Mouse (Mus musculus) testis, adult 2 months (tissue): Measurements from ENCODE around the gene Cacna1d. TPM values are rescaled to one million over a fixed set of nuclear protein-coding genes. Genes with fewer than 3 reads are reported as not detected.

ENCODE experiments used
- H3K27ac ChIP-seq: fragments of 200-500 bp; 2 replicates; pipeline ENCODE4 v1.5.1; 2012; ENCODE audit warnings: low read depth, low read length; ENCODE audit not compliant: control insufficient read depth, insufficient read depth
- H3K27me3 ChIP-seq: fragments of 200-500 bp; 2 replicates; pipeline ENCODE4 v1.6.1; 2012; ENCODE audit warnings: mild to moderate bottlenecking, low read length, moderate library complexity; ENCODE audit not compliant: control insufficient read depth, insufficient read depth
- H3K36me3 ChIP-seq: fragments of 200-500 bp; 2 replicates; pipeline ENCODE4 v1.6.1; 2012; ENCODE audit warnings: mild to moderate bottlenecking, low read length; ENCODE audit not compliant: control insufficient read depth, insufficient read depth
- H3K4me1 ChIP-seq: fragments of 200-500 bp; 2 replicates; pipeline ENCODE4 v1.6.1; 2012; ENCODE audit warnings: low read length; ENCODE audit not compliant: control insufficient read depth, insufficient read depth
- H3K4me3 ChIP-seq: fragments of 200-500 bp; 2 replicates; pipeline ENCODE4 v1.5.1; 2012; ENCODE audit warnings: low read depth, mild to moderate bottlenecking, low read length, moderate library complexity, mixed read lengths; ENCODE audit not compliant: control insufficient read depth
- CTCF ChIP-seq: fragments of 200-500 bp; IDR thresholded peaks from 2 replicates; pipeline ENCODE4 v1.5.1; 2012; ENCODE audit warnings: low read depth, mild to moderate bottlenecking, inconsistent platforms, low read length, moderate library complexity; ENCODE audit not compliant: control insufficient read depth, insufficient read depth, insufficient replicate concordance
- POLR2A ChIP-seq: fragments of 200-500 bp; IDR thresholded peaks from 2 replicates; pipeline ENCODE4 v1.6.1; 2012; ENCODE audit warnings: low read depth, mild to moderate bottlenecking, inconsistent platforms, low read length, moderate library complexity; ENCODE audit not compliant: control insufficient read depth
- polyA plus RNA-seq: library from polyadenylated mRNA; depleted of rRNA; stranded (reverse); fragments of >200 nt; gene quantifications from 2 replicates; pipeline ENCODE4 v1.2.3, GENCODE M21; 2012; rRNA removed

The Cacna1d gene
- polyA plus RNA-seq, 1 experiment: 8.9 TPM

DNA sequence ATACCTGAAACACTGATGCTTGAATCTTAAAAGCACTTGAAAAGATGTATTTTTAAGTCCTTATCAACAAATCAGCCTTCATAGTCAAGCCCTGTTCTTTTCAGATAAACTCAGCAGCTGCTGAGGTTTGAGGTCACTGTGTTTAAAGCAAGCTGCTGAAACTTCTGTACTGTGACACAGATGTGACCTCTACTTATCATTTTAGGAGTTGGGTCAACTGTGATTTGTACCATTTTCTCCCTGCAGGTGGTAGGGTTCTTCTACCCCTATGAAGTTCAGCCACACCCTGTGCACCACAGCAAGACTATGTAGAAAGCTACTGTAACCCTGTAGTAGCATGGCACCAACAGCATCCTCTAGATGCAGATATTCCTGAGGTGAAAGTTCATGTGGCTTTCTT lies 493.9 kb downstream of the Cacna1d start:
- H3K36me3 ChIP-seq: peaks cover 2% of the 10 kb centered on the region
- no peak overlapping the region for H3K4me3 ChIP-seq
- H3K27ac ChIP-seq: no peak overlapping the region
- no peaks in the 10 kb centered on the region; the same call in 1 of the 2 replicates for H3K4me1 ChIP-seq
- no peaks in the 10 kb centered on the region for H3K27me3 ChIP-seq
- no peak for TF ChIP-seq CTCF
- TF ChIP-seq POLR2A: no peak

DNA sequence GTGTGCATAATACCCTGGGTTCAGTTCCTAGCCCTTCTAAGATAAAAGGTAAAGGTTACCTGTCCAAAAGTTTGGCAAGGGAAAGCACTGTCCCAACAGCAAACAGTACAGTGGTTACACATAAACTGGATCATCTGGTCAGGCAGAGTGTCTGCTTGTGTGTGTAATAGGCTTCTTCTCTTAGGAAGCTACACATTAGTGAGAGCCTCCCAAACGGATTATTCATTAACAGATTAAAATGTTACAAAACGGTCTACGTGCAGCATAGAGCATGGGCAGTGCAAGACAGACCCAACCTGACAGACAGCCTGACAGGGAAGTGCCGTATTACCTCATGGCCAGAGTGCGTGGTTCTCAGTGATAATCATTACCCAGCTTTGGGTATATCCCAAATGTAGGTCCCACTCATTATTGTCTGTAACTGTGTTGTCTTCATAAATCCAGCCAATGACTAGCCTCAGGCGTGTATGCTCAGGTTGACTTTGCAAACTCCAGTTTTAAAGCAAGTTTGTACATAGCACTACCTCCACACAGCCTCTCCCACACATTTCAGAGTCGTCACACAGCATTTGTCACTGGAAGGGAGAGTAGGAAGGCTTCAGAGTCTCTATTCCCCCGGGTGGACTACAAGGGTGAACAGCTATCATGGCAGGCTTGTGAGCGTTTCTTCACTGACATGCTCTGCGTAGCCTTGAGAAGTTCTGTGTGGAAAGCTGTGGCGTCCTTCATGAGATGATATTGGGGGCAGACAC lies 495.1 kb downstream of the Cacna1d start:
- no peaks in the 10 kb centered on the region for H3K27me3 ChIP-seq
- H3K36me3 ChIP-seq: peaks cover 2% of the 10 kb centered on the region

DNA sequence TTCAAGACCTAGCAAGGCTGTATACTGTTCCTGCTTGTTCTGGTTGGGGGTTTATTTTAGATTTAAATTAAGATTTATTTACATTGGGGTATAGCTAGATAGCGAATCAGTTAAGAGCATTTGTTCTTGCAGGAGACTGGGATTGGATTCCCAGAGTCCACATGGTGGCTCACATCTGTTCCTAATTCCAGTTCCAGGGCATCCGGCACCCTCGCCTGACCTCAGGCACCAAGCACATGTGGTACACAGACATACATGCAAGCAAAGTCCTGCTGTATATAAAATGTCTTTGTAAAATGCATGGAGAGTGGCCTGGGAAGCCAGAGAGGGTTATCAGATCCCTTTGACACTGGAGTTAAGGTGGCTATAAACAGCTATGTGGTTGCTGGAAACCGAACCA lies 496.3 kb downstream of the Cacna1d start:
- Histone ChIP-seq H3K27me3 (no peaks in the 10 kb centered on the region), H3K36me3 (peaks cover 2% of the 10 kb centered on the region), H3K4me1 (no peaks in the 10 kb centered on the region), H3K27ac (no peak overlapping the region), H3K4me3 (no peak overlapping the region)
- no peak for TF ChIP-seq CTCF
- no peak for TF ChIP-seq POLR2A

More for the DNA sequence above, 495.1 kb downstream of the Cacna1d start:
- Histone ChIP-seq H3K27ac (no peak overlapping the region), H3K4me3 (no peak overlapping the region), H3K4me1 (no peaks in the 10 kb centered on the region; the same call in 1 of the 2 replicates)
- TF ChIP-seq POLR2A (no peak), CTCF (no peak)

Other genes starting within 250 kb of the Cacna1d start
- gene Dcp1a, start 11.9 kb downstream of the Cacna1d start, polyA plus RNA-seq: 28.9 and 34.3 TPM in 2 replicates
- 12.4 and 15.4 TPM in 2 replicates for gene Tkt, start 56.9 kb upstream of the Cacna1d start, polyA plus RNA-seq
- gene Prkcd, start 134.8 kb upstream of the Cacna1d start, polyA plus RNA-seq: 240 and 255 TPM in 2 replicates
- gene Rft1, start 162.9 kb upstream of the Cacna1d start, polyA plus RNA-seq: 6.3 and 8.1 TPM in 2 replicates
- 21.5 and 25.6 TPM in 2 replicates for gene Sfmbt1, start 223.4 kb upstream of the Cacna1d start, polyA plus RNA-seq